Mouse (Mus musculus) midbrain, embryonic 16.5 days (tissue): ENCODE measurements at regions not wholly inside any gene's neighbourhood (a gene's known extent, or its start where the extent isn't known, plus 50 kb on each side); places are given as distances from the start of the nearest gene placed in this dataset.

ENCODE experiments used
- ATAC-seq: fragments of 200-750 bp; cut with Nextera tagmentation; 2 replicates; pipeline ENCODE4 v1.8.0; 2017; ENCODE audit warnings: moderate TSS enrichment
- H3K27ac ChIP-seq: fragments of 300-500 bp; sonication (generic); 2 replicates; pipeline ENCODE4 v1.5.1; 2014; ENCODE audit warnings: mild to moderate bottlenecking, low read length, mixed read lengths
- H3K27me3 ChIP-seq: fragments of 300-500 bp; sonication (generic); 2 replicates; pipeline ENCODE4 v1.6.1; 2014; ENCODE audit warnings: low read depth, low read length, mixed read lengths; ENCODE audit not compliant: control insufficient read depth, insufficient read depth
- H3K36me3 ChIP-seq: fragments of 300-500 bp; sonication (generic); 2 replicates; pipeline ENCODE4 v1.6.1; 2014; ENCODE audit warnings: mild to moderate bottlenecking, low read length, moderate library complexity, mixed read lengths; ENCODE audit not compliant: control insufficient read depth, insufficient read depth
- H3K4me1 ChIP-seq: fragments of 300-500 bp; sonication (generic); 2 replicates; pipeline ENCODE4 v1.6.1; 2014; ENCODE audit warnings: mild to moderate bottlenecking, low read length, mixed read lengths; ENCODE audit not compliant: control insufficient read depth, insufficient read depth
- H3K4me2 ChIP-seq: fragments of 300-500 bp; sonication (generic); 2 replicates; pipeline ENCODE4 v1.6.1; 2014; ENCODE audit warnings: mild to moderate bottlenecking, low read length, mixed read lengths
- H3K4me3 ChIP-seq: fragments of 300-500 bp; sonication (generic); 2 replicates; pipeline ENCODE4 v1.5.1; 2014; ENCODE audit warnings: low read depth, mild to moderate bottlenecking, low read length, moderate library complexity, mixed read lengths
- H3K9ac ChIP-seq: fragments of 300-500 bp; sonication (generic); 2 replicates; pipeline ENCODE4 v1.6.1; 2014; ENCODE audit warnings: low read depth, low read length, mixed read lengths
- H3K9me3 ChIP-seq: fragments of 300-500 bp; sonication (generic); replicated peaks from 2 replicates; pipeline ENCODE4 v1.6.1; 2014; ENCODE audit warnings: mild to moderate bottlenecking, low read length, mixed read lengths; ENCODE audit not compliant: control insufficient read depth, poor library complexity, severe bottlenecking
- WGBS: fragments of 180-500 bp; shearing (Covaris S2); extraction: QIAGEN DNeasy Blood & Tissue Kit; methylation state at CpG from one replicate; pipeline ENCODE4 v1.1.7; 2014; 5-methylcytosine and 5-hydroxymethylcytosine counted together

DNA sequence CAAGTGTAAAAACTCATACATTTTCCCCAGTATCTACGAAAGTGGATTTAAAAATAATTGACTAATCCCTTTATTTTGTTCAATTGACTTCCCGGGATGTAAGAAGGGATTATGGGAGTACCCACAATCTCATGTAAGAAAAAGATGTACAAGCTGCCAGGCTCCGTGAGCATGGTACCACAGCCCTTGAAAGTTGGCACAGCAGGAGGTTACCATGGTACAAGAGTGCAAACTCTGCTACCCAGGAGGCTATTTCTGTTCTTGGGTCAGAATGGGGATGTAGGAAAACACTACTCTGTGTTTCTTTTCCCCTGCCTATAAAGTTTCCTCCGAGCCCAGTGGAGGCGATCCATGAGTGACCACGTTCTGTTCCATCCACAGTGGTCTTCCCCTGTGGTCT lies 113.9 kb upstream of the Hdac4 start:
- ATAC-seq, result no peak
- Histone ChIP-seq H3K4me3 (no peak overlapping the region), H3K4me1 (no peaks in the 10 kb centered on the region), H3K36me3 (no peaks in the 10 kb centered on the region), H3K4me2 (no peak overlapping the region), H3K27me3 (no peaks in the 10 kb centered on the region), H3K9ac (no peak overlapping the region), H3K9me3 (0 out of 2 replicates have a peak, but pooled peaks cover 7% of the 10 kb centered on the region), H3K27ac (no peak overlapping the region)
- 60% methylated on average over 6 of the region's 6 CpGs for WGBS

DNA sequence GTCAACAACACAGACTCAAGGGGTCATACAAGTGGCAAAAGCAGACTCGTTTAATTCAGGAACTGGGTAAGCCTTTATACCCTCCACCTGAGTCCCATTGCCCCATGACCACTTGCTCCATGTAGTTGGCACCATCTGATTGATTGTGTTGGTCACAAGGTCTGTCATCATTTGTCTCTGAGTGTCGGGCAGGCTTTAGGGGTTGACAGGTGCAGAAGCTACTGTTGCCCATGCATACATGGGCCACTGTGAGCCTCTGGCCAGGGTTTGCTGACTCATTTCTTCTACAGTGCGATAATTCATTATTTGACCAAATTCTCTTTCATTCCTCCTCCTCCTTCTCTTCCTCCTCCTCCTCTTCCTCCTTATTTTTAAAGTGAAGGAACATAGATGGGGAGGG lies 113.0 kb upstream of the Hdac4 start:
- Histone ChIP-seq H3K27ac (no peak overlapping the region), H3K9me3 (0 out of 2 replicates have a peak, but pooled peaks cover 7% of the 10 kb centered on the region), H3K4me1 (no peaks in the 10 kb centered on the region), H3K36me3 (no peaks in the 10 kb centered on the region), H3K27me3 (no peaks in the 10 kb centered on the region), H3K4me2 (no peak overlapping the region), H3K9ac (no peak overlapping the region), H3K4me3 (no peak overlapping the region)
- 93% methylated on average over 3 of the region's 3 CpGs for WGBS
- ATAC-seq, result no peak

DNA sequence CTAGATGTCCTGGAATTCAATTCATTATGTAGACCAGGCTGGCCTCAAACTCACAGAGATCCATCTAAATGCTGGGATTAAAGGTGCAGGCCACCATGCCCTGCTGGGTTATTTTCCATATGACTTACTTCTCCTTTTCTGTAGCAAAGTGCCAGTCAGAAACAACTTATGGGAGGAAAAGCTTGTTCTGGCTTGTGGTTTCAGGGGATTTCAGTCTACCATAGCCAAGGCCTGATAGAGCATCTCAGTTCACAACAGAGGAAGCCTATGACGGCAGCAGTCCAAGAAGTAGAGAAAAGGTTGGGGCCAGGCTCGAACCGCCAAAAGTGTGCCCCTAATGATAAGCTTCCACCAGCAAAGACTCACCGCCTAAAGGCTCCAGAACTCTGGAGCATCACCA lies 110.5 kb upstream of the Hdac4 start:
- no peaks in the 10 kb centered on the region for H3K4me1 ChIP-seq
- ATAC-seq, result no peak

DNA sequence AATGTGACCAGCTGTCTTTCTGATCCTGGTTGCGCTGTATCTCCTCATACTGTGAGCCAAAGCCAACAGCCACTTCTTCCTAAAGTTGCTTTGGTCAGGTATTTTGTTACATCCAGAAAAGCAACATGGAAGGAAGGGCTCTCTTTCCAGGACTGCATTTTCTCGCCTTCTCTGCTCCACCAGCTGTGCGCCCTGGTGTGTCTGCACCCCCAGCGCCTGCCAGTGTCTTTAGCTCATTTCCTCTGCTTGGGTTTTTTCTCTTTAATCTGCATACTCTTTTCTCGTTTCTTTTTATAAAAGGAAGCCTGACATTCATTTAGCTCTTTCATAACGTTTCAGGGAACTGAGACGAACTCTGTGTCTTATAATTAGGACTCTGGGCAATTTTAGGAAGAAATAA lies 103.5 kb upstream of the Hdac4 start:
- no peak overlapping the region for H3K27ac ChIP-seq
- WGBS, result 69% methylated on average over 7 of the region's 7 CpGs
- no peaks in the 10 kb centered on the region for H3K36me3 ChIP-seq
- H3K9ac ChIP-seq, result no peak overlapping the region
- H3K4me1 ChIP-seq, result no peaks in the 10 kb centered on the region
- H3K9me3 ChIP-seq, result no peaks in the 10 kb centered on the region
- H3K4me3 ChIP-seq, result no peak overlapping the region
- no peak for ATAC-seq
- H3K4me2 ChIP-seq, result no peak overlapping the region
- no peaks in the 10 kb centered on the region for H3K27me3 ChIP-seq

More for the DNA sequence above, 110.5 kb upstream of the Hdac4 start:
- Histone ChIP-seq H3K27me3 (no peaks in the 10 kb centered on the region), H3K4me3 (no peak overlapping the region), H3K4me2 (no peak overlapping the region), H3K27ac (no peak overlapping the region), H3K9ac (no peak overlapping the region), H3K36me3 (no peaks in the 10 kb centered on the region), H3K9me3 (0 out of 2 replicates have a peak, but pooled peaks cover 7% of the 10 kb centered on the region)
- 96% methylated on average over 4 of the region's 4 CpGs for WGBS

DNA sequence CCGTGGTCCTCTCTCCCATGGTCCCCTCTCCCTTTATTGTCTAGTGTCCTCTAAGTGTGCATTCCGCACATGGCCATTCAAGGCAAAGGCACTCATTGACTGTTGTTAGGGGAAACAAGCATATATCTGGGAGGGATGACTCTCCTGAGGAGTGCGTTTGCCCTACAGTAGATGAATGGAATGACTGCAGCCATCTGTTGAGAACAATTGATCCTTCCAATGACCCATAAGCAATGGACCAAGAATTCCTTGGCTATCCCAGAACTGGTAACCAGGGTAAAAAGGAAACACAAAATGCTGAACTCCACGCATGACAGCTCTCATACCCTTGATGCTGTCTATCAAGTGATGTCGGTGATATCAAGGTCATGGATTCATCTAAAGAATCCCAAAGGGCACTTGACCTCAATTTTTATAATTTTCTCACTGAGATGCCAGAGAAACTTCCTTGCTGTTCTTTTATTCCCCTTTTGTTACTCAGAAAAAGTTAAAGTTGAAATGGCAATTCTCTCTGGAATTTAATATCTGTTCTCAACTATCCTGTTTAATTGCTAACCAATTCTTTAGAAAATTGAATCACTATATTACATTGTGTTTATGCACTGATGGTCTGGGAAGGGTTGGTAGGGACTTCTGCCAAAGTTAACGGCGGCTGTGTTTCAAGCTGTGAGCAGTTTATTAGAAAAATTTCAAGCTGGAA lies 97.3 kb upstream of the Hdac4 start:
- Histone ChIP-seq H3K4me3 (no peak overlapping the region), H3K27me3 (no peaks in the 10 kb centered on the region), H3K4me2 (no peak overlapping the region), H3K9ac (no peak overlapping the region), H3K36me3 (no peaks in the 10 kb centered on the region), H3K4me1 (no peaks in the 10 kb centered on the region), H3K9me3 (no peaks in the 10 kb centered on the region), H3K27ac (no peak overlapping the region)
- no peak for ATAC-seq
- WGBS, result 78% methylated on average over 7 of the region's 7 CpGs

DNA sequence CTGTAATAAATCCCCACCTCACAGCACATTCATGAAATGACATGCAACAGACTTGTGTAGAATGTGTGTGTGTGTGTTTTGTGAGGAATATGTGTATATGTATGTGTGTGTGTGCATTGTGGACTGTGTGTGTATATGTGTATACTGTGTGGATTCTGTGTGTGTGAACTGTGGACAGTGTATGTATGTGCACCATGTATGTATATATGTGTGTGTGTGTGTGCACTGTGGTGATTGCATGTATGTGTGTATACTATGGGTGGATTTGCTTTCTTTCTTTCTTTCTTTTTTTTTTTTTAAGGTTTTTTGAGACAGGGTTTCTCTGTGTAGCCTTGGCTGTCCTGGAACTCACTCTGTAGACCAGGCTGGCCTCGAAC lies 91.5 kb upstream of the Hdac4 start:
- Histone ChIP-seq H3K4me3 (no peak overlapping the region), H3K9me3 (no peaks in the 10 kb centered on the region), H3K4me1 (peaks cover 8% of the 10 kb centered on the region), H3K4me2 (no peak overlapping the region), H3K27ac (no peak overlapping the region), H3K9ac (no peak overlapping the region), H3K36me3 (no peaks in the 10 kb centered on the region), H3K27me3 (no peaks in the 10 kb centered on the region)
- 93% methylated on average over 1 of the region's 1 CpGs for WGBS
- peak; percentile 59; the same call in 1 of the 2 replicates for ATAC-seq

DNA sequence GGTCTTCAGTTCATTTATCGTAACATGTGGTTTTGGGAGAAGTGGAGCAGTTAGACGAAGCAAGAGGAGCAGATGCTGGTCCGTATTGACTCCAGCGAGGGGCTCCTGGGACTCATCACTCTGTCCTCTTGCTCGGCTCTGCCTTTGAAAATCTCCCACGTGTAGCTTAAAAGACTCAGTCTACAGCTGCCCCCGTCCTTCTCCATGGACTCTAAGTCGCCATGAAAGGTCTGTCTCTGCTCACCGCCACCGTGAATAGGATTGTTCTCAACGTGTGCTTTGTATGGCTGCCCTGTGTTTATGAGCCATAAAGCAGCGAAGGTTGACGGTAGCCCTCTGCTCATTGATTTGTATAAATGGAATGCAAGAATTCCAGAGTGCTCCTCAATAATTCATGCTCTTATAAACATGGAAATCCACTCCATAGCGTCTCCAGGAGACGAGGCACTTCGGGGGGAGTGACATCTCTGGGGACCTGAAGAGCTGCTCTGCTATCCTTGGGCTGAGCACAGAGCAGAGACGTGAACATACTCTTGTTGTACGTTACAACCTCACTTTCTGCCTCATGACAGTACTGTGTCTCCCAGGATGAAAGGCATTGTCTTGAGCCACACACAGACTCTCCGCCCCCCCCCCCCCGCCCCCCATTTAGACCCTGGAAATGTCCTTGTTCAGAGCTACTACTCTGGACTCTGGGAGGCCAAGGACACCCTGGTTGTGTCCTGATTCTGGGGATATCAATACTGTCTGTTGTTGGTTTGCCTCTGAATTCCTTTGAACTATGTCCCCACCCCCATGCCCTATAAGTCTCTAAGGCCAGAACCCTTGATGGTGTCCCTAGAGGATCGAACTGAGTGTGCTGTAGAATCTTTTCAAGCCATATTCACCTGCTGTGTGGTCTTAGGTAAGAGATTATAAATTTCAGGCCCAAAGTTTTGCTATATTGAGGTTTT lies 90.8 kb upstream of the Hdac4 start:
- Histone ChIP-seq H3K9ac (0 out of 2 replicates have a peak overlapping the region, but pooled peaks have one; percentile 7), H3K4me1 (peaks cover 8% of the 10 kb centered on the region), H3K4me3 (no peak overlapping the region), H3K36me3 (no peaks in the 10 kb centered on the region), H3K27me3 (no peaks in the 10 kb centered on the region), H3K9me3 (no peaks in the 10 kb centered on the region), H3K4me2 (peak overlapping the region; percentile 40), H3K27ac (peak overlapping the region; percentile 43)
- 22% methylated on average over 20 of the region's 21 CpGs for WGBS
- ATAC-seq, result peak; percentile 78

- Histone ChIP-seq H3K27ac (no peak overlapping the region), H3K4me1 (peaks cover 8% of the 10 kb centered on the region), H3K9me3 (no peaks in the 10 kb centered on the region), H3K9ac (no peak overlapping the region), H3K4me3 (no peak overlapping the region), H3K27me3 (no peaks in the 10 kb centered on the region), H3K4me2 (no peak overlapping the region), H3K36me3 (no peaks in the 10 kb centered on the region)
- no peak for ATAC-seq
- 70% methylated on average over 4 of the region's 4 CpGs for WGBS
Measured at GRCm38 (mm10) chr1:92284155-92284554, 88.7 kb upstream of the Hdac4 start.

DNA sequence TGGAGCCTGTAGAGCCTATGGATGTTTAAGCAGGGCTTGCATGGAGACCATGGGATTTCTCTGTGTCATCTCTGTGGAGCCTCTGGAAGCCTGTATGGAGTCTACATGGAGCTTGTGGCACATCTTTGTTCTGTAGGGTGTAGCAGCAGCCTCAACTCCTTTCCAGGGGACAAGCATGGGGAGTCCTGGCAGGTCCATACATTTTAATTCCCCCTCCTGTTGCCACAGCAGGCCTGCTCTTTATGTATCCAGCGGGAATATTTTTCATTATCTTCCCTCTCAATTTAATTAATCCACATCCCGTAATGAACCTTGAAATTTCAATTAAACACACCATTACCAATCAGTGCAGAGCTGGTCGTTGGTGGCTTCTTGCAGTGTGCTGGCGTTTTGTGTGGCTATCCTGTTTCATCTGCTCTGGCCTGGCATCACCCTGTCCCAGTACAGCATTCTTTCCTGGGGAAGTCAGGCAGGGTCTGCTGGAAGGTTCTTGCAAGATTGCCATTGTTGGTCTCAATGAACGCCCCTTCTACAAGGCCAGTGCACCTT lies 81.8 kb upstream of the Hdac4 start:
- no peak overlapping the region for H3K9ac ChIP-seq
- H3K9me3 ChIP-seq, result no peaks in the 10 kb centered on the region
- no peak overlapping the region for H3K4me3 ChIP-seq
- no peaks in the 10 kb centered on the region for H3K27me3 ChIP-seq
- H3K27ac ChIP-seq, result no peak overlapping the region
- no peak overlapping the region for H3K4me2 ChIP-seq
- 69% methylated on average over 5 of the region's 5 CpGs for WGBS
- no peaks in the 10 kb centered on the region for H3K36me3 ChIP-seq
- no peaks in the 10 kb centered on the region for H3K4me1 ChIP-seq
- ATAC-seq, result no peak
